Mouse (Mus musculus) kidney, embryonic 16.5 days (tissue): Measurements from ENCODE around the gene Ifit2. TPM values are rescaled to one million over a fixed set of nuclear protein-coding genes. Genes with fewer than 3 reads are reported as not detected.
A peak's percentile ranks its signal among the peaks of the same experiment; 100 is the strongest.

Experiments used
- ATAC-seq: fragments of 200-750 bp; cut with Nextera tagmentation; 2 replicates; pipeline ENCODE4 v1.8.0; 2017; ENCODE audit warnings: moderate TSS enrichment; ENCODE audit not compliant: low FRiP score, low TSS enrichment
- H3K27ac ChIP-seq: fragments of 300-500 bp; sonication (generic); 2 replicates; pipeline ENCODE4 v1.5.1; 2014; ENCODE audit warnings: low read length
- H3K27me3 ChIP-seq: fragments of 300-500 bp; sonication (generic); 2 replicates; pipeline ENCODE4 v1.6.1; 2014; ENCODE audit warnings: low read length, control low read depth, mixed read lengths; ENCODE audit not compliant: insufficient read depth
- H3K36me3 ChIP-seq: fragments of 300-500 bp; sonication (generic); 2 replicates; pipeline ENCODE4 v1.6.1; 2014; ENCODE audit warnings: low read length, control low read depth, mixed read lengths; ENCODE audit not compliant: insufficient read depth
- H3K4me1 ChIP-seq: fragments of 300-500 bp; sonication (generic); 2 replicates; pipeline ENCODE4 v1.6.1; 2014; ENCODE audit warnings: low read length, control low read depth, mixed read lengths; ENCODE audit not compliant: insufficient read depth
- H3K4me2 ChIP-seq: fragments of 300-500 bp; sonication (generic); replicated peaks from 2 replicates; pipeline ENCODE4 v1.6.1; 2014; ENCODE audit warnings: low read depth, low read length
- H3K4me3 ChIP-seq: fragments of 300-500 bp; sonication (generic); 2 replicates; pipeline ENCODE4 v1.5.1; 2014; ENCODE audit warnings: mild to moderate bottlenecking, low read length
- H3K9ac ChIP-seq: fragments of 300-500 bp; sonication (generic); replicated peaks from 2 replicates; pipeline ENCODE4 v1.6.1; 2014; ENCODE audit warnings: low read length
- H3K9me3 ChIP-seq: fragments of 300-500 bp; sonication (generic); 2 replicates; pipeline ENCODE4 v1.6.1; 2016; ENCODE audit warnings: low read length, control low read depth
- WGBS: fragments of 180-500 bp; shearing (Covaris S2); extraction: QIAGEN DNeasy Blood & Tissue Kit; methylation state at CpG from one replicate; pipeline ENCODE4 v1.1.7; 2014; 5-methylcytosine and 5-hydroxymethylcytosine counted together
- polyA plus RNA-seq: library from polyadenylated mRNA; unstranded; fragments of >200 nt; fragmentation: Nextera tagmentation; extraction: Ambion mirVana; gene quantifications from 2 replicates; pipeline ENCODE4 v1.2.1, GENCODE M21; 2015

The Ifit2 gene
- 11.5 and 11.8 TPM in 2 replicates for polyA plus RNA-seq

- Histone ChIP-seq H3K36me3 (no peaks in the 10 kb centered on the region), H3K4me2 (peak within 1 kb of the TSS; percentile 73), H3K9me3 (no peaks in the 10 kb centered on the region), H3K4me3 (peak within 1 kb of the TSS; percentile 60), H3K27ac (peak within 1 kb of the TSS; percentile 77; the same call in 1 of the 2 replicates), H3K4me1 (peaks cover 24% of the 10 kb centered on the region), H3K9ac (peak within 1 kb of the TSS; percentile 54), H3K27me3 (no peaks in the 10 kb centered on the region)
- WGBS: under 1% methylated on average over 22 of the region's 22 CpGs
- ATAC-seq: peak; percentile 95
These were observed at the start of gene Ifit2 for GRCm38 (mm10) chr19:34550534-34551223. Gene Ifit2 (plus strand): TSS chr19:34550694.

- Histone ChIP-seq H3K4me3 (no peak overlapping the region), H3K9me3 (no peaks in the 10 kb centered on the region), H3K4me2 (no peak overlapping the region), H3K36me3 (no peaks in the 10 kb centered on the region), H3K9ac (no peak overlapping the region), H3K4me1 (no peaks in the 10 kb centered on the region), H3K27ac (no peak overlapping the region), H3K27me3 (no peaks in the 10 kb centered on the region)
- peak; percentile 69; the same call in 1 of the 2 replicates for ATAC-seq
- 45% methylated on average over 4 of the region's 4 CpGs for WGBS
These were observed 49.7 kb upstream of the Ifit2 start for GRCm38 (mm10) chr19:34500763-34501162.

GRCm38 (mm10) chr19:34505161-34505721 lies 45.3 kb upstream of the Ifit2 start:
- H3K4me2 ChIP-seq: no peak overlapping the region
- no peak overlapping the region for H3K9ac ChIP-seq
- H3K27me3 ChIP-seq: no peaks in the 10 kb centered on the region
- H3K4me1 ChIP-seq: no peaks in the 10 kb centered on the region
- ATAC-seq: no peak
- WGBS: 82% methylated on average over 12 of the region's 12 CpGs
- no peaks in the 10 kb centered on the region for H3K9me3 ChIP-seq
- H3K27ac ChIP-seq: no peak overlapping the region
- no peaks in the 10 kb centered on the region for H3K36me3 ChIP-seq
- no peak overlapping the region for H3K4me3 ChIP-seq

GRCm38 (mm10) chr19:34510717-34511116 lies 39.8 kb upstream of the Ifit2 start:
- H3K4me3 ChIP-seq: no peak overlapping the region
- H3K27ac ChIP-seq: no peak overlapping the region
- H3K27me3 ChIP-seq: no peaks in the 10 kb centered on the region
- H3K9ac ChIP-seq: no peak overlapping the region
- no peak for ATAC-seq
- H3K9me3 ChIP-seq: no peaks in the 10 kb centered on the region
- H3K4me1 ChIP-seq: no peaks in the 10 kb centered on the region
- 82% methylated on average over 5 of the region's 5 CpGs for WGBS
- no peaks in the 10 kb centered on the region for H3K36me3 ChIP-seq
- H3K4me2 ChIP-seq: no peak overlapping the region

GRCm38 (mm10) chr19:34511528-34511927 lies 39.0 kb upstream of the Ifit2 start:
- H3K4me1 ChIP-seq: no peaks in the 10 kb centered on the region
- ATAC-seq: peak; percentile 65
- WGBS: 78% methylated on average over 8 of the region's 8 CpGs
- no peak overlapping the region for H3K4me2 ChIP-seq
- no peaks in the 10 kb centered on the region for H3K9me3 ChIP-seq
- no peaks in the 10 kb centered on the region for H3K36me3 ChIP-seq
- no peaks in the 10 kb centered on the region for H3K27me3 ChIP-seq
- no peak overlapping the region for H3K9ac ChIP-seq
- no peak overlapping the region for H3K4me3 ChIP-seq
- H3K27ac ChIP-seq: no peak overlapping the region

GRCm38 (mm10) chr19:34515681-34516080 lies 34.8 kb upstream of the Ifit2 start:
- Histone ChIP-seq H3K4me1 (no peaks in the 10 kb centered on the region), H3K36me3 (0 out of 2 replicates have a peak, but pooled peaks cover 9% of the 10 kb centered on the region), H3K4me3 (no peak overlapping the region), H3K9ac (no peak overlapping the region), H3K9me3 (no peaks in the 10 kb centered on the region), H3K27me3 (no peaks in the 10 kb centered on the region), H3K27ac (no peak overlapping the region), H3K4me2 (no peak overlapping the region)
- WGBS: 71% methylated on average over 3 of the region's 3 CpGs
- ATAC-seq: no peak

- Histone ChIP-seq H3K4me3 (no peak overlapping the region), H3K36me3 (0 out of 2 replicates have a peak, but pooled peaks cover 10% of the 10 kb centered on the region), H3K9me3 (no peaks in the 10 kb centered on the region), H3K27me3 (no peaks in the 10 kb centered on the region), H3K4me2 (no peak overlapping the region), H3K27ac (no peak overlapping the region), H3K4me1 (no peaks in the 10 kb centered on the region), H3K9ac (no peak overlapping the region)
- WGBS: 85% methylated on average over 2 of the region's 2 CpGs
- no peak for ATAC-seq
These were observed 34.1 kb upstream of the Ifit2 start for GRCm38 (mm10) chr19:34516346-34516745.

- Histone ChIP-seq H3K9ac (no peak overlapping the region), H3K27me3 (no peaks in the 10 kb centered on the region), H3K4me2 (no peak overlapping the region), H3K4me1 (no peaks in the 10 kb centered on the region), H3K9me3 (no peaks in the 10 kb centered on the region), H3K36me3 (0 out of 2 replicates have a peak, but pooled peaks cover 10% of the 10 kb centered on the region), H3K27ac (no peak overlapping the region), H3K4me3 (no peak overlapping the region)
- no peak for ATAC-seq
- 87% methylated on average over 3 of the region's 3 CpGs for WGBS
These were observed 33.3 kb upstream of the Ifit2 start for GRCm38 (mm10) chr19:34517197-34517596.

GRCm38 (mm10) chr19:34517812-34518594 lies 32.5 kb upstream of the Ifit2 start:
- 90% methylated on average over 13 of the region's 13 CpGs for WGBS
- Histone ChIP-seq H3K27ac (no peak overlapping the region), H3K27me3 (no peaks in the 10 kb centered on the region), H3K4me1 (no peaks in the 10 kb centered on the region), H3K36me3 (0 out of 2 replicates have a peak, but pooled peaks cover 10% of the 10 kb centered on the region), H3K4me3 (no peak overlapping the region), H3K4me2 (no peak overlapping the region), H3K9me3 (no peaks in the 10 kb centered on the region), H3K9ac (no peak overlapping the region)
- no peak for ATAC-seq
